Mouse (Mus musculus) E14TG2a.4 (cell line): ENCODE measurements around the gene Tcf23.

ENCODE experiments used
- H3K27me3 ChIP-seq: 2 replicates; pipeline ENCODE4 v1.6.1; 2014; ENCODE audit warnings: low read length, control low read depth; ENCODE audit not compliant: insufficient read depth
- H3K36me3 ChIP-seq: 2 replicates; pipeline ENCODE4 v1.6.1; 2014; ENCODE audit warnings: low read length, control low read depth; ENCODE audit not compliant: insufficient read depth
- H3K4me1 ChIP-seq: replicated peaks from 2 replicates; pipeline ENCODE4 v1.6.1; 2014; ENCODE audit warnings: low read depth, low read length, control low read depth
- H3K4me3 ChIP-seq: replicated peaks from 2 replicates; pipeline ENCODE4 v1.5.1; 2014; ENCODE audit warnings: mild to moderate bottlenecking, low read length
- H3K9me3 ChIP-seq: 2 replicates; pipeline ENCODE4 v1.6.1; 2014; ENCODE audit warnings: low read length, control low read depth
- CTCF ChIP-seq: conservative IDR thresholded peaks from 2 replicates; pipeline ENCODE4 v1.5.1; 2014; ENCODE audit warnings: low read length
- NANOG ChIP-seq: IDR thresholded peaks from 2 replicates; pipeline ENCODE4 v1.6.1; 2014; ENCODE audit warnings: borderline replicate concordance, low read length, mixed read lengths
- POU5F1 ChIP-seq: IDR thresholded peaks from 2 replicates; pipeline ENCODE4 v1.6.1; 2014; ENCODE audit warnings: low read length, borderline replicate concordance

The Tcf23 gene

GRCm38 (mm10) chr5:30966189-30966588, 2.3 kb upstream of the Tcf23 start:
- TF ChIP-seq NANOG (no peak), POU5F1 (no peak)
- Histone ChIP-seq H3K4me1 (peaks cover 20% of the 10 kb centered on the region), H3K9me3 (peaks cover 7% of the 10 kb centered on the region), H3K36me3 (no peaks in the 10 kb centered on the region), H3K27me3 (peaks cover 38% of the 10 kb centered on the region), H3K4me3 (no peak overlapping the region)

DNA sequence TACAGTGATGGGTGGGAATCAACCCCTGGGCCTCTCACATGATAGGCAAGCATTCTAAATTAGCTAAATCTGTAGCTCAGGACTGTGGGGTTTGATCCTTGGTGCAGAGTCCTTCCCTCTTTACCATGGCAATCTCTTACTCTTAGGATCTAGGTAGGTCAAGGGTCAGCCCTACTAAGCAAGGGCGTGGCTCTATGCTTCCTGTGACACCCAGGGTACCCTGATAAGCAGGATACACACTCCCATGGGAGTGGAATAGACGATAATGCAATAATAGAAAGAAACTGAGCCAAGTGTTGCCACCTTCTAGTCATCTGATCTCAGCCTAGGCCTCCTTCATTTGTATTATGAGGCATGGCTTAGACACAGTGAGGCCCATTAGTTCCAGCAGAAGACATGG, 978 bp downstream of the Tcf23 start:
- peaks cover 7% of the 10 kb centered on the region for H3K9me3 ChIP-seq

DNA sequence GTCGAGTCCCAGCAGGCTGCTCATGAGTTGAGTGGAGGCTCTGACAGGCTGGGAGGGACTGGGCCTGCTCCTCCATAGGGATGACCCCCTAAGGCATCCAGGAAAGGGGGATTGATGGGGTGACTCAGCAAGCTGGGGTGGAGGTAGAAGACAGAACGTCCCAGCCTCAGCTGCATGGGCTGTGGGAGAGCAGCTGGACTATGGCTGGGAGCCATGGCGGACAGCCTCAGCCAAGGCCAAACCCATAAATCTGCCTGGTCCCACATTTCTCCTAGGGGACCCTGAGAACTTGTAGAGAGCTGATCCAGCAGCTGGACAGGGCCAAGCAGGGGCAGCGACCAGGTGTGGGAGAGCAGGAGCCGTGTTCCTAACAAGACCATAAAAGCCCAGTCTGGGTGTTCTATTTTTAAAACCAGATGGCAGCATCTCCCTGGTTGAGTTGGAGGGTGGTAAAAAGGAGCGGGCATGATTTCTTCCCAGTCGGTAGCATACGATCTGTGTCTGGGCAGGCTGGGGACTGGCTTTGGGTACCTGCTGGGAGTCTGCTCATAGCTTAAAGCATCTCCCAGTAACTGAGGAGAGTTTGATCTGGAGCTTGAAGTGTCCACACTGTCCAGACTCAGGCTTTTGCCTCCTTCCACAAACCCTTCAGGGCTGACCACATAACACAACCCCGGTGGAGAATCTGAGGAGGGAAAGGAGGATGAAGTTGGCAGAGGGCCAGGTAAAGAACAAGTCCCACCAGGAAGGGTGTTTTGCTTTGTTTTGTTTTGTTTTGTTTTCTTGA, 6.6 kb downstream of the Tcf23 start:
- Histone ChIP-seq H3K4me3 (no peak overlapping the region), H3K9me3 (no peaks in the 10 kb centered on the region), H3K36me3 (no peaks in the 10 kb centered on the region), H3K4me1 (peaks cover 10% of the 10 kb centered on the region), H3K27me3 (peaks cover 24% of the 10 kb centered on the region)
- TF ChIP-seq CTCF, result no peak
- no peak for TF ChIP-seq NANOG
- TF ChIP-seq POU5F1, result no peak

More for the DNA sequence above, 978 bp downstream of the Tcf23 start:
- Histone ChIP-seq H3K4me3 (no peak overlapping the region), H3K36me3 (no peaks in the 10 kb centered on the region), H3K4me1 (peaks cover 20% of the 10 kb centered on the region), H3K27me3 (peaks cover 47% of the 10 kb centered on the region)
- TF ChIP-seq CTCF (no peak), NANOG (no peak), POU5F1 (no peak)

DNA sequence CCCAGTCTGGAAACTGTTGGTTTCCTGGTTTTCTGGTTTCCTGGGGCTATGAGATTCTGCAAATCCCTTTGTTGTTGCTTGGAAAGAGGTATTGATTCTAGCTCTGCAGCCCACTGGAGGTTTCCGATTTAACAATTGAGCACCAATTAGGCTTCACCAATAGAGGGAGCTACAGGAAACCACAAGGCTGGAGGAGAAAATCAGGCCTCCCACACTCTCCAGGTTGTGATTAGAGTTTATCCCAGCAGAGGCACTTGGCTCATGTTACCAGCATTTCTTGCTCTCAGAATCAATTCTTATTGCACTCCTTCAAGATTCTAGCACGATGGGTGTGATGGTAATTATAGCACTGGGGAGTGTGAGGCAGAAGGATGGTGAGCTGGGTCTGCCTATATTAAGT, 13.9 kb downstream of the Tcf23 start:
- Histone ChIP-seq H3K9me3 (no peaks in the 10 kb centered on the region), H3K27me3 (no peaks in the 10 kb centered on the region), H3K4me1 (no peaks in the 10 kb centered on the region), H3K36me3 (no peaks in the 10 kb centered on the region), H3K4me3 (no peak overlapping the region)
- TF ChIP-seq POU5F1 (no peak), CTCF (peak; percentile 83)

DNA sequence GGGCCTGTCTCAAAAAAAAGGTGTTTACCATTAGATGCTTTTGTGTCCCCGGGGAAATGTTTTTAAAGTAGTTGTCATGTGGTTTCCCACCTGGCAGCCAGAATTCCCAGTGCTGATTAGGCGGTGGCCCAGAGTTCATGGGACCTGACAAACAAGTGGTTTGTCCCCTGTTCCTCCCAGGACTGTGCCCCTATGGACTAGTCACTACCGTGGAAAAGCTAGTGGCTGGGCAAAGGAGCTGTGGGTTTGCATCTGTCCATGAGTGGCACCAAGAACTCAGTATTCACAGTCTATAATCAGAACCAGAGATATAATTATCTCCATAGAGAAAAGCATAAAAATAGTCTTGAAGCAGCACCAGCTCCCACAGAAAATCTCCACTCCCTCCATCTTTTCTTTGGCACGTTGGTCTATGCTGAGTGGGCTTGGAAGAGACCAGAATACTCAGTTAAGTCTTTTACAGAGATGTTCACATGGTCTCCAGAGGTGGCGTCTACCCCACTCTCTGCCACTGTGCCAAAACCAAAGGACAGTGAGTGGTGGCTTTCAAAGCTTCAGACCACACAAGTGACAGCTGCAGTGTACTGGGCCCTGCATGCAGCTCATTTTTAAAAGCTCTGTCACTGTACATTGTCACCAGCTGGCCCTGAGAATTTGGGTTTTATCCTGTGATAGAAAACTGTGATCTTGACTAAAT, 24.7 kb downstream of the Tcf23 start:
- TF ChIP-seq POU5F1 (no peak), NANOG (no peak), CTCF (no peak)
- H3K9me3 ChIP-seq, result no peaks in the 10 kb centered on the region
- H3K27me3 ChIP-seq, result no peaks in the 10 kb centered on the region
- no peak overlapping the region for H3K4me3 ChIP-seq
- H3K4me1 ChIP-seq, result 0 out of 2 replicates have a peak, but pooled peaks cover 1% of the 10 kb centered on the region
- H3K36me3 ChIP-seq, result no peaks in the 10 kb centered on the region

GRCm38 (mm10) chr5:30994074-30994473, 25.6 kb downstream of the Tcf23 start:
- Histone ChIP-seq H3K4me3 (no peak overlapping the region), H3K9me3 (no peaks in the 10 kb centered on the region), H3K36me3 (no peaks in the 10 kb centered on the region), H3K4me1 (0 out of 2 replicates have a peak, but pooled peaks cover 2% of the 10 kb centered on the region), H3K27me3 (no peaks in the 10 kb centered on the region)
- TF ChIP-seq POU5F1 (no peak), NANOG (no peak), CTCF (no peak)

GRCm38 (mm10) chr5:30994910-30995635, 26.6 kb downstream of the Tcf23 start:
- H3K9me3 ChIP-seq, result no peaks in the 10 kb centered on the region
- TF ChIP-seq POU5F1 (no peak), NANOG (no peak), CTCF (no peak)
- no peaks in the 10 kb centered on the region for H3K27me3 ChIP-seq
- no peak overlapping the region for H3K4me3 ChIP-seq
- H3K4me1 ChIP-seq, result 0 out of 2 replicates have a peak, but pooled peaks cover 2% of the 10 kb centered on the region
- no peaks in the 10 kb centered on the region for H3K36me3 ChIP-seq

GRCm38 (mm10) chr5:30998306-30998705, 29.8 kb downstream of the Tcf23 start:
- Histone ChIP-seq H3K27me3 (no peaks in the 10 kb centered on the region), H3K36me3 (no peaks in the 10 kb centered on the region), H3K4me1 (0 out of 2 replicates have a peak, but pooled peaks cover 2% of the 10 kb centered on the region), H3K4me3 (no peak overlapping the region), H3K9me3 (no peaks in the 10 kb centered on the region)
- TF ChIP-seq CTCF (peak; percentile 90), POU5F1 (no peak)
